Mouse (Mus musculus) layer of hippocampus, adult 8-10 months (tissue): ENCODE data around the gene Gm42669. TPM values are rescaled to one million over a fixed set of nuclear protein-coding genes. Genes with fewer than 3 reads are reported as not detected.
A peak's percentile ranks its signal among the peaks of the same experiment; 100 is the strongest.

ENCODE experiments used
- DNase-seq, 2 experiments: peaks; one replicate each; pipeline ENCODE4 v3.0.0; 2022; ENCODE audit warnings: low spot score in 2 of 2
- total RNA-seq, 4 experiments: library from RNA; stranded (reverse); gene quantifications; 2 replicates each; pipeline ENCODE4 v1.2.4; 2022

The Gm42669 gene
- total RNA-seq, 4 experiments from 2014 or later: 0.21 to 0.39 (median 0.38) TPM; not detected in 1

GRCm38 (mm10) chr5:107518602-107519001 is 11.2 kb downstream of the Gm42669 start:
- no peak for DNase-seq

GRCm38 (mm10) chr5:107521386-107521785 is 14.0 kb downstream of the Gm42669 start:
- no peak for DNase-seq

GRCm38 (mm10) chr5:107521897-107522296 is 14.5 kb downstream of the Gm42669 start:
- DNase-seq: no peak

GRCm38 (mm10) chr5:107524281-107524680 is 16.9 kb downstream of the Gm42669 start:
- no peak for DNase-seq

- DNase-seq: no peak
These were observed 21.4 kb downstream of the Gm42669 start for GRCm38 (mm10) chr5:107528856-107529255.

- no peak for DNase-seq
These were observed 26.2 kb downstream of the Gm42669 start for GRCm38 (mm10) chr5:107533590-107533989.

GRCm38 (mm10) chr5:107534581-107534980 is 27.2 kb downstream of the Gm42669 start, which contains the start of gene 1700028K03Rik:
TSS of gene 1700028K03Rik (plus strand) at chr5:107534709.
- DNase-seq: no peak

GRCm38 (mm10) chr5:107541696-107542095 is 34.3 kb downstream of the Gm42669 start:
- no peak for DNase-seq

- DNase-seq: no peak
These were observed 38.5 kb downstream of the Gm42669 start for GRCm38 (mm10) chr5:107545927-107546326.

GRCm38 (mm10) chr5:107547955-107548354 is 40.5 kb downstream of the Gm42669 start:
- no peak for DNase-seq

- DNase-seq: no peak
These were observed 41.0 kb downstream of the Gm42669 start for GRCm38 (mm10) chr5:107548444-107548843.

- no peak for DNase-seq
These were observed 46.9 kb downstream of the Gm42669 start for GRCm38 (mm10) chr5:107554336-107554735.

- DNase-seq: no peak
These were observed 49.5 kb downstream of the Gm42669 start for GRCm38 (mm10) chr5:107556969-107557368.

- DNase-seq: no peak
These were observed 61.7 kb downstream of the Gm42669 start for GRCm38 (mm10) chr5:107569148-107569547.

GRCm38 (mm10) chr5:107597301-107598077 is 90.1 kb downstream of the Gm42669 start, which contains the start of the genes Rpap2 and Glmn:
TSS of gene Rpap2 (plus strand) at chr5:107597373.
TSS of gene Glmn (minus strand) at chr5:107597888.
- peak; percentile 67 to 81 for DNase-seq

GRCm38 (mm10) chr5:107598380-107598779 is 91.0 kb downstream of the Gm42669 start:
- DNase-seq: no peak

- peak; percentile 28 to 67 for DNase-seq
These were observed 103.8 kb downstream of the Gm42669 start for GRCm38 (mm10) chr5:107611224-107611623.

GRCm38 (mm10) chr5:107617986-107618385 is 110.6 kb downstream of the Gm42669 start:
- no peak for DNase-seq

GRCm38 (mm10) chr5:107621327-107621726 is 113.9 kb downstream of the Gm42669 start:
- no peak for DNase-seq
